Mouse (Mus musculus): ENCODE results near the gene Mybph. TPM values are rescaled to one million over a fixed set of nuclear protein-coding genes. Genes with fewer than 3 reads are reported as not detected.

Mybph gene
- polyA plus RNA-seq, 1 experiment from 2014 or later = 38.8 TPM

- H3K9me3 ChIP-seq = no peaks in the 10 kb centered on the region
- H3K9ac ChIP-seq (replicated peaks) = no peak overlapping the region
- H3K4me3 ChIP-seq (replicated peaks) = no peak overlapping the region
- no peak overlapping the region for H3K27ac ChIP-seq
- WGBS = 87% methylated on average over 12 of the region's 12 CpGs
- H3K36me3 ChIP-seq = no peaks in the 10 kb centered on the region
- no peak overlapping the region for H3K4me2 ChIP-seq
- peaks cover 5% of the 10 kb centered on the region for H3K27me3 ChIP-seq
- 0 out of 2 replicates have a peak, but pooled peaks cover 3% of the 10 kb centered on the region for H3K4me1 ChIP-seq (replicated peaks)
- ATAC-seq (ENCODE audit: insufficient number of reproducible peaks, insufficient read depth, low FRiP score, low TSS enrichment, low read depth) = no peak
Measured at GRCm38 (mm10) chr1:134224649-134225227, 31.5 kb downstream of the Mybph start.

GRCm38 (mm10) chr1:134225375-134225774 is 32.1 kb downstream of the Mybph start:
- Histone ChIP-seq H3K4me3 (replicated peaks) (no peak overlapping the region), H3K9me3 (no peaks in the 10 kb centered on the region), H3K4me1 (replicated peaks) (0 out of 2 replicates have a peak, but pooled peaks cover 3% of the 10 kb centered on the region), H3K9ac (replicated peaks) (no peak overlapping the region), H3K36me3 (no peaks in the 10 kb centered on the region), H3K27ac (no peak overlapping the region), H3K27me3 (peaks cover 5% of the 10 kb centered on the region), H3K4me2 (no peak overlapping the region)
- WGBS = 87% methylated on average over 5 of the region's 5 CpGs
- ATAC-seq (ENCODE audit: insufficient number of reproducible peaks, insufficient read depth, low FRiP score, low TSS enrichment, low read depth) = no peak

GRCm38 (mm10) chr1:134226739-134227138 is 33.5 kb downstream of the Mybph start:
- WGBS = 75% methylated on average over 8 of the region's 8 CpGs
- no peaks in the 10 kb centered on the region for H3K9me3 ChIP-seq

GRCm38 (mm10) chr1:134229806-134230575 is 36.7 kb downstream of the Mybph start:
- H3K27ac ChIP-seq = no peak overlapping the region
- no peaks in the 10 kb centered on the region for H3K9me3 ChIP-seq
- WGBS = 73% methylated on average over 5 of the region's 5 CpGs

More at GRCm38 (mm10) chr1:134226739-134227138, 33.5 kb downstream of the Mybph start:
- Histone ChIP-seq H3K36me3 (no peaks in the 10 kb centered on the region), H3K27me3 (peaks cover 5% of the 10 kb centered on the region), H3K9ac (replicated peaks) (no peak overlapping the region), H3K4me1 (replicated peaks) (0 out of 2 replicates have a peak, but pooled peaks cover 3% of the 10 kb centered on the region), H3K27ac (no peak overlapping the region), H3K4me2 (no peak overlapping the region), H3K4me3 (replicated peaks) (no peak overlapping the region)
- no peak for ATAC-seq (ENCODE audit: insufficient number of reproducible peaks, insufficient read depth, low FRiP score, low TSS enrichment, low read depth)

GRCm38 (mm10) chr1:134230638-134231228 is 37.5 kb downstream of the Mybph start:
- Histone ChIP-seq H3K9ac (replicated peaks) (no peak overlapping the region), H3K4me3 (replicated peaks) (no peak overlapping the region), H3K36me3 (no peaks in the 10 kb centered on the region), H3K4me1 (replicated peaks) (peaks cover 23% of the 10 kb centered on the region), H3K4me2 (no peak overlapping the region), H3K9me3 (no peaks in the 10 kb centered on the region), H3K27ac (no peak overlapping the region), H3K27me3 (peaks cover 37% of the 10 kb centered on the region)
- ATAC-seq (ENCODE audit: insufficient number of reproducible peaks, insufficient read depth, low FRiP score, low TSS enrichment, low read depth) = no peak
- 82% methylated on average over 10 of the region's 10 CpGs for WGBS

More at GRCm38 (mm10) chr1:134229806-134230575, 36.7 kb downstream of the Mybph start:
- ATAC-seq (ENCODE audit: insufficient number of reproducible peaks, insufficient read depth, low FRiP score, low TSS enrichment, low read depth) = no peak
- Histone ChIP-seq H3K4me2 (no peak overlapping the region), H3K4me1 (replicated peaks) (peaks cover 17% of the 10 kb centered on the region), H3K36me3 (no peaks in the 10 kb centered on the region), H3K4me3 (replicated peaks) (no peak overlapping the region), H3K27me3 (peaks cover 29% of the 10 kb centered on the region), H3K9ac (replicated peaks) (no peak overlapping the region)

- 82% methylated on average over 3 of the region's 3 CpGs for WGBS
Measured at GRCm38 (mm10) chr1:134231270-134231669, 38.0 kb downstream of the Mybph start.

GRCm38 (mm10) chr1:134231681-134232080 is 38.4 kb downstream of the Mybph start:
- peaks cover 46% of the 10 kb centered on the region for H3K27me3 ChIP-seq
- H3K36me3 ChIP-seq = no peaks in the 10 kb centered on the region
- H3K9ac ChIP-seq (replicated peaks) = no peak overlapping the region
- H3K9me3 ChIP-seq = no peaks in the 10 kb centered on the region
- no peak overlapping the region for H3K4me2 ChIP-seq
- H3K4me1 ChIP-seq (replicated peaks) = peaks cover 24% of the 10 kb centered on the region
- no peak overlapping the region for H3K4me3 ChIP-seq (replicated peaks)
- no peak overlapping the region for H3K27ac ChIP-seq
- WGBS = 63% methylated on average over 3 of the region's 3 CpGs
- ATAC-seq (ENCODE audit: insufficient number of reproducible peaks, insufficient read depth, low FRiP score, low TSS enrichment, low read depth) = no peak

More at GRCm38 (mm10) chr1:134231270-134231669, 38.0 kb downstream of the Mybph start:
- peaks cover 24% of the 10 kb centered on the region for H3K4me1 ChIP-seq (replicated peaks)
- no peak for ATAC-seq (ENCODE audit: insufficient number of reproducible peaks, insufficient read depth, low FRiP score, low TSS enrichment, low read depth)
- no peak overlapping the region for H3K27ac ChIP-seq
- H3K9me3 ChIP-seq = no peaks in the 10 kb centered on the region
- no peak overlapping the region for H3K4me2 ChIP-seq
- H3K4me3 ChIP-seq (replicated peaks) = no peak overlapping the region
- H3K27me3 ChIP-seq = peaks cover 42% of the 10 kb centered on the region
- no peak overlapping the region for H3K9ac ChIP-seq (replicated peaks)
- no peaks in the 10 kb centered on the region for H3K36me3 ChIP-seq

GRCm38 (mm10) chr1:134232326-134232725 is 39.1 kb downstream of the Mybph start:
- no peak overlapping the region for H3K27ac ChIP-seq
- H3K27me3 ChIP-seq = peaks cover 53% of the 10 kb centered on the region
- H3K4me1 ChIP-seq (replicated peaks) = peaks cover 24% of the 10 kb centered on the region
- H3K9ac ChIP-seq (replicated peaks) = no peak overlapping the region
- ATAC-seq (ENCODE audit: insufficient number of reproducible peaks, insufficient read depth, low FRiP score, low TSS enrichment, low read depth) = no peak
- 70% methylated on average over 8 of the region's 8 CpGs for WGBS
- no peak overlapping the region for H3K4me2 ChIP-seq
- H3K9me3 ChIP-seq = no peaks in the 10 kb centered on the region
- no peak overlapping the region for H3K4me3 ChIP-seq (replicated peaks)
- no peaks in the 10 kb centered on the region for H3K36me3 ChIP-seq

- Histone ChIP-seq H3K9ac (replicated peaks) (no peak overlapping the region), H3K36me3 (no peaks in the 10 kb centered on the region), H3K27me3 (peaks cover 56% of the 10 kb centered on the region), H3K9me3 (no peaks in the 10 kb centered on the region), H3K4me2 (no peak overlapping the region), H3K27ac (no peak overlapping the region), H3K4me3 (replicated peaks) (no peak overlapping the region), H3K4me1 (replicated peaks) (peaks cover 24% of the 10 kb centered on the region)
- 53% methylated on average over 12 of the region's 12 CpGs for WGBS
- ATAC-seq (ENCODE audit: insufficient number of reproducible peaks, insufficient read depth, low FRiP score, low TSS enrichment, low read depth) = no peak
Measured at GRCm38 (mm10) chr1:134232778-134233531, 39.7 kb downstream of the Mybph start.

- H3K4me1 ChIP-seq (replicated peaks) = peaks cover 24% of the 10 kb centered on the region
- peak overlapping the region; percentile 97 for H3K4me2 ChIP-seq
- WGBS = 42% methylated on average over 19 of the region's 19 CpGs
- H3K27ac ChIP-seq = no peak overlapping the region
- peak overlapping the region; percentile 52 for H3K4me3 ChIP-seq (replicated peaks)
- no peak for ATAC-seq (ENCODE audit: insufficient number of reproducible peaks, insufficient read depth, low FRiP score, low TSS enrichment, low read depth)
- H3K27me3 ChIP-seq = peaks cover 56% of the 10 kb centered on the region
- no peaks in the 10 kb centered on the region for H3K36me3 ChIP-seq
- no peaks in the 10 kb centered on the region for H3K9me3 ChIP-seq
- H3K9ac ChIP-seq (replicated peaks) = no peak overlapping the region
Measured at GRCm38 (mm10) chr1:134233681-134234454, 40.6 kb downstream of the Mybph start.
